Mouse (Mus musculus): Measurements from ENCODE around the gene Irgm1. TPM values are rescaled to one million over a fixed set of nuclear protein-coding genes. Genes with fewer than 3 reads are reported as not detected.
A peak's percentile ranks its signal among the peaks of the same experiment; 100 is the strongest.

Gene Irgm1
- total and polyA plus RNA-seq, 3 experiments = 25.7 to 58.1 (median 49.0) TPM

DNA sequence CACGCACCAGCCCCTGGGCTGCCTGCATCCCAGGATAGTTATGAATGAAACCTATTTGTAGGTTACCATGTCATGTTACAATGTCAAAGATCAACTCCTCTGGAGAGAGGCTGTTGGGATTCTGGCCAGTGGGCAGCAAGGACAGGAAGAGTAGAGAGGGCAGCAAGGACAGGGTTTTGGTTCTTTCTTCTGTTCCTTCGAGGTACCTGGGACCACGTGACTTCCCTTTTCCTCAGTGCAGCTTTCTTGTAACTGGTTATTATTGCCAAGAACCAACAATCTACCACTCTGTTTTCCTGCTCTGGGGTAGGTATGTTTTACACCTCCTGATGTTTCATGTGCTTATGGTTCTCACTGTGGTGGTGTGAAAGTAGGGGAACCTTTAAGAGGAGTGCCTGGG lies 7.7 kb downstream of the Irgm1 start:
- Histone ChIP-seq H3K36me3 (replicated peaks in 1 of 2; ENCODE audit: control insufficient read depth in 1 of 2, insufficient read depth in 1 of 2, low read length in 1 of 2) (peaks cover 25 to 48% of the 10 kb centered on the region in 2 experiments), H3K4me2 (ENCODE audit: insufficient read depth, low read depth, poor library complexity, severe bottlenecking) (no peak overlapping the region), H3K9me3 (replicated peaks; ENCODE audit: low read length) (no peaks in the 10 kb centered on the region), H3K79me2 (replicated peaks; ENCODE audit: control insufficient read depth, extremely low read depth, insufficient read depth, poor library complexity, severe bottlenecking) (peaks cover 12% of the 10 kb centered on the region), H3K27ac (ENCODE audit: insufficient read depth, low read depth) (no peak overlapping the region), H3K4me1 (ENCODE audit: control insufficient read depth in 1 of 2, insufficient read depth in 2 of 2) (peaks cover 0 to 15% of the 10 kb centered on the region in 2 experiments; a peak in 2 of 4 replicates), H3K4me3 (replicated peaks in 1 of 3; ENCODE audit: low read depth in 2 of 3, low read length in 2 of 3, poor library complexity in 1 of 3) (no peak overlapping the region), H3K27me3 (replicated peaks) (no peaks in the 10 kb centered on the region), H3K9ac (ENCODE audit: insufficient read depth, low read depth) (no peak overlapping the region)
- TF ChIP-seq MAX (IDR thresholded peaks at IDR 0.05; ENCODE audit: low read length) = no peak
- no peak for TF ChIP-seq TBP (conservative IDR thresholded peaks at IDR 0.05; ENCODE audit: low read depth, low read length)
- TF ChIP-seq HCFC1 (IDR thresholded peaks at IDR 0.05; ENCODE audit: low read depth, low read length) = no peak
- no peak for TF ChIP-seq GABPA (IDR thresholded peaks at IDR 0.05; ENCODE audit: insufficient replicate concordance, low read depth, low read length)
- TF ChIP-seq ELF1 (IDR thresholded peaks at IDR 0.05; ENCODE audit: low read depth, low read length) = no peak
- TF ChIP-seq JUND (conservative IDR thresholded peaks at IDR 0.05; ENCODE audit: low read depth, low read length) = no peak
- TF ChIP-seq JUN (IDR thresholded peaks at IDR 0.05; ENCODE audit: insufficient read depth, low read depth, low read length) = no peak
- no peak for TF ChIP-seq RCOR1 (conservative IDR thresholded peaks at IDR 0.05; ENCODE audit: low read depth, low read length)
- TF ChIP-seq KAT2A (IDR thresholded peaks at IDR 0.05; ENCODE audit: insufficient replicate concordance, low read length) = no peak
- TF ChIP-seq ETS1 (conservative IDR thresholded peaks at IDR 0.05; ENCODE audit: low read depth, low read length) = no peak
- no peak for TF ChIP-seq CTCF (conservative IDR thresholded peaks at IDR 0.05 in 1 of 2, IDR thresholded peaks at IDR 0.05 in 1 of 2; ENCODE audit: low read depth in 2 of 2, low read length in 2 of 2)
- no peak for TF ChIP-seq UBTF (IDR thresholded peaks at IDR 0.05; ENCODE audit: low read depth, low read length)
- no peak for TF ChIP-seq POLR2A (IDR thresholded peaks at IDR 0.05; ENCODE audit: low read depth, low read length)
- no peak for DNase-seq (ENCODE audit: extremely low read depth)
- in situ Hi-C loops (cut with MboI; ENCODE audit: low pct_ligation_motif_present, low pct_unique_long_range_greater_than_20kb, low sequenced_read_pairs) = loop anchor here (25.0 kb wide), 2 partner anchors 277 to 548 kb away; partner anchors contain the start of gene Olfr1389
- dilution Hi-C loops (cut with MboI; ENCODE audit: extremely low pct_ligation_motif_present, extremely low pct_unique_long_range_greater_than_20kb, low sequenced_read_pairs) = no loop called here

DNA sequence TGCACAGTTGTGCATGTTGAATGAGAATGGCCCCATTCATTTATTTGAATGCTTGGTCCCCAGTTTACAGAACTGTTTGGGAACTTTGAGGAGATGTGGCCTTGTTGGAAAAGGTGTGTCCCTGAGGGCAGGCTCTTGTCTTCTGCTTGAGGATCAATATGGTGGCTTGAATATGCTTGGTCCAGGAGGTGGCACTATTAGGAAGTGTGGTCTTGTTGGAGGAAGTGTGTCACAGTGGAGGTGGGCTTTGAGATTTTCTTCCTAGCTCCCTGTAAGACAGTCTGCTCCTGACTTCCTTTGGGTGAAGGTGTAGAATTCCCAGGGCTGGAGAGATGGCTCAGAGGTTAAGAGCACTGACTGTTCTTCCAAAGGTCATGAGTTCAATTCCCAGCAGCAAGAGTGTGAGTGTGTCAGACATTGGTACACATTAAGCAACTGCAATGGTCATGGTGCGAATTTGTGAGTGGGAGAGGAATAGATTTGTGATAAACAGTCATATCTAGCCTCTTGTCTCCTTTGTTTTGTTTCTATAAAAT lies 8.6 kb downstream of the Irgm1 start:
- H3K79me2 ChIP-seq (replicated peaks; ENCODE audit: control insufficient read depth, extremely low read depth, insufficient read depth, poor library complexity, severe bottlenecking) = peaks cover 7% of the 10 kb centered on the region
- no peaks in the 10 kb centered on the region for H3K9me3 ChIP-seq (replicated peaks; ENCODE audit: low read length)
- H3K27me3 ChIP-seq (replicated peaks) = no peaks in the 10 kb centered on the region
- H3K4me1 ChIP-seq (ENCODE audit: control insufficient read depth in 1 of 2, insufficient read depth in 2 of 2) = peaks cover 0 to 15% of the 10 kb centered on the region in 2 experiments; a peak in 2 of 4 replicates
- H3K4me3 ChIP-seq (replicated peaks in 1 of 3; ENCODE audit: low read depth in 2 of 3, low read length in 2 of 3, poor library complexity in 1 of 3) = no peak overlapping the region
- H3K36me3 ChIP-seq (replicated peaks in 1 of 2; ENCODE audit: control insufficient read depth in 1 of 2, insufficient read depth in 1 of 2, low read length in 1 of 2) = peaks cover 25 to 44% of the 10 kb centered on the region in 2 experiments
- H3K4me2 ChIP-seq (ENCODE audit: insufficient read depth, low read depth, poor library complexity, severe bottlenecking) = no peak overlapping the region
- H3K9ac ChIP-seq (ENCODE audit: insufficient read depth, low read depth) = no peak overlapping the region
- dilution Hi-C loops (cut with MboI; ENCODE audit: extremely low pct_ligation_motif_present, extremely low pct_unique_long_range_greater_than_20kb, low sequenced_read_pairs) (no loop called here), in situ Hi-C loops (cut with MboI; ENCODE audit: low pct_ligation_motif_present, low pct_unique_long_range_greater_than_20kb, low sequenced_read_pairs) (loop anchor here (25.0 kb wide), 2 partner anchors 276 to 549 kb away; partner anchors contain the start of gene Olfr1389)
- TF ChIP-seq TBP (conservative IDR thresholded peaks at IDR 0.05; ENCODE audit: low read depth, low read length) (peak; percentile 97), RAD21 (IDR thresholded peaks at IDR 0.05; ENCODE audit: low read depth, low read length) (peak; percentile 42), SMC3 (IDR thresholded peaks at IDR 0.05; ENCODE audit: low read depth, low read length) (peak; percentile 74), CTCF (conservative IDR thresholded peaks at IDR 0.05 in 1 of 2, IDR thresholded peaks at IDR 0.05 in 1 of 2; ENCODE audit: low read depth in 2 of 2, low read length in 2 of 2) (peak in 1 of 2 experiments; percentile 61; a peak in 2 of 4 replicates), GABPA (IDR thresholded peaks at IDR 0.05; ENCODE audit: insufficient replicate concordance, low read depth, low read length) (no peak), ZNF384 (IDR thresholded peaks at IDR 0.05; ENCODE audit: low read depth, low read length) (peak; percentile 61; the same call in 1 of the 2 replicates), MEF2A (IDR thresholded peaks at IDR 0.05; ENCODE audit: borderline replicate concordance, low read depth, low read length) (no peak), ELF1 (IDR thresholded peaks at IDR 0.05; ENCODE audit: low read depth, low read length) (peak; percentile 54)
- H3K27ac ChIP-seq (ENCODE audit: insufficient read depth, low read depth) = no peak overlapping the region
- no peak for DNase-seq (ENCODE audit: extremely low read depth)

Measured in CH12.LX (cell line).